Mouse (Mus musculus) adipocyte (in vitro differentiated cells): ENCODE data around the gene Vmn2r39.
"Not testable (repeated sequence)": the region's sequence is repeated elsewhere in the genome, so short reads cannot be mapped to it uniquely, and the experiment has no call there.

Experiments used
- DNase-seq: peaks from one replicate; pipeline ENCODE4 v3.0.0-alpha.2; 2016; ENCODE audit warnings: low spot score

Gene Vmn2r39

DNA sequence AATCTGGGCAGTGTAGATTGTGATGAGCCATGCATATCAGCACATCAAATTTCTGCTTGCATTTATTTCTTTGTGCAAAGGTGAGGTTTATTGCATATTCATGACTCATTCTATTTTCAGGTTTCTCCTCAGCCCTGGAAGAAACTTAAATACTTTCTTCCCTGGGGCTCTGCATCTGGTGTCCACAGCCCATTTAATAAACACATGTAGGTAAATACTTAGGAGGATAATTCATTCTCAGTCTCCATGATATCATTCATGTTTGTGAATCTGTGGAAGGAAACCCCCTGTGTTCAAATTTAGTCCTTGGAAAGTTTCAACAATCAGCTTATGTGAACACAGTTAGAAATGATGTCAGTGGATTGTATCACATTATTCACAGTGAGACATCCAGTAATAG lies at the start of gene Vmn2r39:
Gene Vmn2r39, minus strand, starts transcription at position 101 of the 400 bp plus-strand sequence.
- not testable (repeated sequence) for DNase-seq

GRCm38 (mm10) chr7:9065353-9065752 lies 34.8 kb upstream of the Vmn2r39 start:
- peak; percentile 1 for DNase-seq
